Mouse (Mus musculus) urinary bladder, postnatal 10 days (tissue): ENCODE measurements around the gene Fbxl7.
"Not testable (repeated sequence)": the region's sequence is repeated elsewhere in the genome, so short reads cannot be mapped to it uniquely, and the experiment has no call there.

Experiments
- DNase-seq: peaks from one replicate; pipeline ENCODE4 v3.0.0; 2022; ENCODE audit warnings: low spot score

Gene Fbxl7

GRCm38 (mm10) chr15:26812856-26813255 is 82.5 kb downstream of the Fbxl7 start:
- DNase-seq = no peak

GRCm38 (mm10) chr15:26809569-26809968 is 85.8 kb downstream of the Fbxl7 start:
- no peak for DNase-seq

- DNase-seq = no peak
These were observed 91.3 kb downstream of the Fbxl7 start for GRCm38 (mm10) chr15:26804046-26804445.

GRCm38 (mm10) chr15:26799457-26800021 is 95.8 kb downstream of the Fbxl7 start:
- no peak for DNase-seq

- no peak for DNase-seq
These were observed 99.4 kb downstream of the Fbxl7 start for GRCm38 (mm10) chr15:26795937-26796336.

GRCm38 (mm10) chr15:26795518-26795917 is 99.9 kb downstream of the Fbxl7 start:
- DNase-seq = no peak

- DNase-seq = no peak
These were observed 108.2 kb downstream of the Fbxl7 start for GRCm38 (mm10) chr15:26787148-26787547.

- DNase-seq = no peak
These were observed 114.8 kb downstream of the Fbxl7 start for GRCm38 (mm10) chr15:26780557-26780956.

- no peak for DNase-seq
These were observed 116.3 kb downstream of the Fbxl7 start for GRCm38 (mm10) chr15:26779129-26779528.

GRCm38 (mm10) chr15:26775720-26776119 is 119.7 kb downstream of the Fbxl7 start:
- no peak for DNase-seq

- DNase-seq = no peak
These were observed 120.5 kb downstream of the Fbxl7 start for GRCm38 (mm10) chr15:26774895-26775294.

- no peak for DNase-seq
These were observed 133.7 kb downstream of the Fbxl7 start for GRCm38 (mm10) chr15:26761651-26762050.

GRCm38 (mm10) chr15:26748484-26748883 is 146.9 kb downstream of the Fbxl7 start:
- no peak for DNase-seq

- DNase-seq = no peak
These were observed 163.0 kb downstream of the Fbxl7 start for GRCm38 (mm10) chr15:26732366-26732765.

GRCm38 (mm10) chr15:26730760-26731159 is 164.6 kb downstream of the Fbxl7 start:
- no peak for DNase-seq

- not testable (repeated sequence) for DNase-seq
These were observed 166.0 kb downstream of the Fbxl7 start for GRCm38 (mm10) chr15:26729341-26729740.

- DNase-seq = no peak
These were observed 176.9 kb downstream of the Fbxl7 start for GRCm38 (mm10) chr15:26718390-26719036.

GRCm38 (mm10) chr15:26717952-26718351 is 177.4 kb downstream of the Fbxl7 start:
- DNase-seq = no peak

GRCm38 (mm10) chr15:26716181-26716580 is 179.2 kb downstream of the Fbxl7 start:
- DNase-seq = no peak

GRCm38 (mm10) chr15:26715635-26716034 is 179.7 kb downstream of the Fbxl7 start:
- DNase-seq = no peak

GRCm38 (mm10) chr15:26712271-26712670 is 183.1 kb downstream of the Fbxl7 start:
- no peak for DNase-seq

GRCm38 (mm10) chr15:26704966-26705365 is 190.4 kb downstream of the Fbxl7 start:
- no peak for DNase-seq

- DNase-seq = no peak
These were observed 192.1 kb downstream of the Fbxl7 start for GRCm38 (mm10) chr15:26703156-26703840.
